Mouse (Mus musculus): ENCODE results near the gene Dgke. TPM values are rescaled to one million over a fixed set of nuclear protein-coding genes. Genes with fewer than 3 reads are reported as not detected.
"Not testable (repeated sequence)": the region's sequence is repeated elsewhere in the genome, so short reads cannot be mapped to it uniquely, and the experiment has no call there.

Dgke gene
- polyA plus RNA-seq, 1 experiment = 8.2 TPM

- TF ChIP-seq POLR2A (IDR thresholded peaks at IDR 0.05; ENCODE audit: borderline replicate concordance, extremely low read depth, low read depth, low read length) (no peak), CTCF (IDR thresholded peaks at IDR 0.05; ENCODE audit: insufficient read depth, low read length) (no peak)
- Histone ChIP-seq H3K4me1 (ENCODE audit: control insufficient read depth, insufficient read depth, low read length) (no peaks in the 10 kb centered on the region), H3K4me3 (replicated peaks; ENCODE audit: extremely low read depth, low read depth, low read length) (no peak overlapping the region)
- 82% methylated on average over 7 of the region's 7 CpGs for WGBS
- no peak for DNase-seq
Measured at GRCm38 (mm10) chr11:89043046-89043445, 23.6 kb downstream of the Dgke start.

DNA sequence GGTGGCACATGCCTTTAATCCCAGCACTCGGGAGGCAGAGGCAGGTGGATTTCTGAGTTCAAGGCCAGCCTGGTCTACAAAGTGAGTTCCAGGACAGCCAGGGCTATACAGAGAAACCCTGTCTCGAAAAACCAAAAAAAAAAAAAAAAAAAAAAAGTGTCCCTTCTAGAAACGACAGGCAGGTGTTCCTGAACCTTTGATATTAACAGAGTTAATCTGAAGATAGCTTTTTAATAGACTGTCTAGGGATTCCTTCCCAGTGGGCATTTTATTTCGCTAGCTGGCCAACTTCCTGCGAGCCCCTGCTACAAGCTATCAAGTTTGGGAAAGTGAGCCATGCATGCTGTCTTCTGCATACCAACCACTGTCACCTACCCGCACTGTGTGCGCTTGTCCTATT is 25.6 kb downstream of the Dgke start:
- DNase-seq; H3K4me3 ChIP-seq (replicated peaks; ENCODE audit: extremely low read depth, low read depth, low read length); H3K4me1 ChIP-seq (ENCODE audit: control insufficient read depth, insufficient read depth, low read length): not testable (repeated sequence)
- 89% methylated on average over 6 of the region's 7 CpGs for WGBS

DNA sequence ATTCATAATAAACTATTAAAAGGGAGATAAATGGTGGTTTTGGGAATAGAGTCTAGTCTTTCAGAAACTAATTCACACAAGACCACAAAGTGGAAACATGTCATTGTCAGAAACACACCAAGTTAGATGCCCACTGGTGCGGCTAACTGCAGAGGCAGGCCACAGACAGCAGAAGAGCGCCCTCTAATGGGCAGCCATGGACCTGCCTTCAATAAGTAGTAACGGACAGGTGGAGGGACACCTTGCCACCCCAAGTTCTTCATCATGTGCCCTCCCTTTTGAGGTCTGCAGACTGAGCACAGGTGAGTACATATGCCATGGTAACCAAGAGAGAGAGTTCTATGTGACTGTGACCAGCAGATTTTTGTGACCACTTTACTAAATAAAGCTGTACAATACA is 27.3 kb downstream of the Dgke start:
- no peaks in the 10 kb centered on the region for H3K4me1 ChIP-seq (ENCODE audit: control insufficient read depth, insufficient read depth, low read length)
- 8% methylated on average over 3 of the region's 3 CpGs for WGBS
- H3K4me3 ChIP-seq (replicated peaks; ENCODE audit: extremely low read depth, low read depth, low read length) = no peak overlapping the region
- TF ChIP-seq CTCF (IDR thresholded peaks at IDR 0.05; ENCODE audit: insufficient read depth, low read length) (peak; percentile 95), POLR2A (IDR thresholded peaks at IDR 0.05; ENCODE audit: borderline replicate concordance, extremely low read depth, low read depth, low read length) (no peak)
- peak; percentile 68 for DNase-seq

DNA sequence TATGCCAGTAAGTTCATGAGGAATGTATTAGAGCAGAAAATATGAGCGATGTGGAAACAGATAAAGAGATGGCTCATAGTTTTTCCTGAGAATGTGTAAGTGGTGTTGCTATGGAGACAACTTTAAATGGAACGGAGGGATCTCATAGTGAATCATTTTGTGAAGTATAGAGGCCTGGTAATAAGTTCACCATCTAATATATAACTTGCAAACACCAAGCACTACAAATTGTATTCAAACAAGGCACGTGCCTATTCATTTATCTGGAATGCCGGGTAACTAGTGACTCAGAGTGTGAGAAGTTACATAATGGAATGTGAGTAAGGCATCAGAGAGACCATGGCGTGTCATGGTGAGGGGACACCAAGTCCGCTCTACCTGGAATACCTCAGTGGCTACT is 28.2 kb downstream of the Dgke start:
- no peak for DNase-seq
- TF ChIP-seq CTCF (IDR thresholded peaks at IDR 0.05; ENCODE audit: insufficient read depth, low read length) (no peak), POLR2A (IDR thresholded peaks at IDR 0.05; ENCODE audit: borderline replicate concordance, extremely low read depth, low read depth, low read length) (no peak)
- Histone ChIP-seq H3K4me3 (replicated peaks; ENCODE audit: extremely low read depth, low read depth, low read length) (no peak overlapping the region), H3K4me1 (ENCODE audit: control insufficient read depth, insufficient read depth, low read length) (no peaks in the 10 kb centered on the region)
- 82% methylated on average over 6 of the region's 6 CpGs for WGBS

- DNase-seq = no peak
- TF ChIP-seq CTCF (IDR thresholded peaks at IDR 0.05; ENCODE audit: insufficient read depth, low read length) = no peak
- TF ChIP-seq POLR2A (IDR thresholded peaks at IDR 0.05; ENCODE audit: borderline replicate concordance, extremely low read depth, low read depth, low read length) = no peak
- no peak overlapping the region for H3K4me3 ChIP-seq (replicated peaks; ENCODE audit: extremely low read depth, low read depth, low read length)
- 54% methylated on average over 3 of the region's 3 CpGs for WGBS
- no peaks in the 10 kb centered on the region for H3K4me1 ChIP-seq (ENCODE audit: control insufficient read depth, insufficient read depth, low read length)
Measured at GRCm38 (mm10) chr11:89035552-89035951, 31.1 kb downstream of the Dgke start.

DNA sequence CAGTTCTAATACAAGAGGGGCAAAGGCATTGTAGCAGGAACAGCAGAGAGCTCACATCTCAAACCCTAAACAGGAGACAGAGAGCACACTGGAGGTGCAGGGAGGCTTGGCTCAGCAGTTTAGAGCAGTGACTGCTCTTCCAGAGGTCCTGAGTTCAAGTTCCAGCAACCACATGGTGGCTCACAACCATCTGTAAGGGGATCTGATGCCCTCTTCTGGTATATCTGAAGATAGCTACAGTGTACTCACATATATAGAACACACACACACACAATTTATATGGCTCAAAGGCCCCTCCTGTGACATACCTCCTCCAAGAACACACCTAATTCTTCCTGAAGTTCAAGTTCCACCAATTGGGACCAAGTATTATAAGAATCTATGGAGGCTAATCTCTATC is 32.1 kb downstream of the Dgke start:
- Histone ChIP-seq H3K4me3 (replicated peaks; ENCODE audit: extremely low read depth, low read depth, low read length) (no peak overlapping the region), H3K4me1 (ENCODE audit: control insufficient read depth, insufficient read depth, low read length) (no peaks in the 10 kb centered on the region)
- TF ChIP-seq POLR2A (IDR thresholded peaks at IDR 0.05; ENCODE audit: borderline replicate concordance, extremely low read depth, low read depth, low read length) (no peak), CTCF (IDR thresholded peaks at IDR 0.05; ENCODE audit: insufficient read depth, low read length) (no peak)
- DNase-seq = no peak

GRCm38 (mm10) chr11:89031189-89031588 is 35.5 kb downstream of the Dgke start:
- DNase-seq = no peak
- TF ChIP-seq POLR2A (IDR thresholded peaks at IDR 0.05; ENCODE audit: borderline replicate concordance, extremely low read depth, low read depth, low read length) = no peak
- no peak for TF ChIP-seq CTCF (IDR thresholded peaks at IDR 0.05; ENCODE audit: insufficient read depth, low read length)
- H3K4me3 ChIP-seq (replicated peaks; ENCODE audit: extremely low read depth, low read depth, low read length) = no peak overlapping the region
- WGBS = 65% methylated on average over 1 of the region's 1 CpGs
- peaks cover 2% of the 10 kb centered on the region for H3K4me1 ChIP-seq (ENCODE audit: control insufficient read depth, insufficient read depth, low read length)

DNA sequence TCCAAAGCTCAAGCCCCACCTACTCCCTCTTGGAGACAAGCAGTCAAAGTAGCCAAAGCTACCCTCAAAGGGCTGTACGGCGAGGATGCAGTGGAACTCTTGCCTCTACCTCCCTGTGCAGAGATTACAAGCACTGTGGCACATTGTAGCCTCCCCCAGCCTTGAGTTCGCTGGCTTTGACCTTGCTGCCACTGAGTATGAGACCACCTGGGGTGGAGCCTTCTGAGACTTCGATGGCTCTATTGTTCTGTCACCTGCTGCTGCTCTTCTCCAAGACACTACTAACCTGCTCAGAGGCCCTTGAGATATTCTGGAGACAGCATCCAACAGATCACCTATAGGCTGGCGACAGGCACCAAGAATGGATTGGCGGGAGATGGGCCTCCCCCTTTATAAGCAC is 36.1 kb downstream of the Dgke start:
- peaks cover 2% of the 10 kb centered on the region for H3K4me1 ChIP-seq (ENCODE audit: control insufficient read depth, insufficient read depth, low read length)
- no peak for DNase-seq
- WGBS = 86% methylated on average over 6 of the region's 6 CpGs
- no peak overlapping the region for H3K4me3 ChIP-seq (replicated peaks; ENCODE audit: extremely low read depth, low read depth, low read length)
- TF ChIP-seq POLR2A (IDR thresholded peaks at IDR 0.05; ENCODE audit: borderline replicate concordance, extremely low read depth, low read depth, low read length) (no peak), CTCF (IDR thresholded peaks at IDR 0.05; ENCODE audit: insufficient read depth, low read length) (no peak)

- DNase-seq = no peak
Measured at GRCm38 (mm10) chr11:89028871-89029405, 37.7 kb downstream of the Dgke start.

GRCm38 (mm10) chr11:89027955-89028361 is 38.7 kb downstream of the Dgke start:
- Histone ChIP-seq H3K4me3 (replicated peaks; ENCODE audit: extremely low read depth, low read depth, low read length) (no peak overlapping the region), H3K4me1 (ENCODE audit: control insufficient read depth, insufficient read depth, low read length) (peaks cover 4% of the 10 kb centered on the region)
- TF ChIP-seq CTCF (IDR thresholded peaks at IDR 0.05; ENCODE audit: insufficient read depth, low read length) (no peak), POLR2A (IDR thresholded peaks at IDR 0.05; ENCODE audit: borderline replicate concordance, extremely low read depth, low read depth, low read length) (no peak)
- DNase-seq = peak; percentile 24
- WGBS = 19% methylated on average over 10 of the region's 10 CpGs

More at GRCm38 (mm10) chr11:89028871-89029405, 37.7 kb downstream of the Dgke start:
- no peak for TF ChIP-seq POLR2A (IDR thresholded peaks at IDR 0.05; ENCODE audit: borderline replicate concordance, extremely low read depth, low read depth, low read length)
- no peak for TF ChIP-seq CTCF (IDR thresholded peaks at IDR 0.05; ENCODE audit: insufficient read depth, low read length)
- peaks cover 2% of the 10 kb centered on the region for H3K4me1 ChIP-seq (ENCODE audit: control insufficient read depth, insufficient read depth, low read length)
- no peak overlapping the region for H3K4me3 ChIP-seq (replicated peaks; ENCODE audit: extremely low read depth, low read depth, low read length)
- WGBS = 20% methylated on average over 10 of the region's 10 CpGs
